Mouse (Mus musculus) regulatory T cell (primary cell): ENCODE data around the gene Gm11554.
"Not testable (repeated sequence)": the region's sequence is repeated elsewhere in the genome, so short reads cannot be mapped to it uniquely, and the experiment has no call there.

ENCODE experiments used
- in situ Hi-C: fragments of 300-600 bp; cut with MboI, MseI; formaldehyde crosslinking; loops from one replicate; pipeline ENCODE4 v1.15.1; 2025; ENCODE audit warnings: high pct_unique_total_duplicates

Gm11554 gene

DNA sequence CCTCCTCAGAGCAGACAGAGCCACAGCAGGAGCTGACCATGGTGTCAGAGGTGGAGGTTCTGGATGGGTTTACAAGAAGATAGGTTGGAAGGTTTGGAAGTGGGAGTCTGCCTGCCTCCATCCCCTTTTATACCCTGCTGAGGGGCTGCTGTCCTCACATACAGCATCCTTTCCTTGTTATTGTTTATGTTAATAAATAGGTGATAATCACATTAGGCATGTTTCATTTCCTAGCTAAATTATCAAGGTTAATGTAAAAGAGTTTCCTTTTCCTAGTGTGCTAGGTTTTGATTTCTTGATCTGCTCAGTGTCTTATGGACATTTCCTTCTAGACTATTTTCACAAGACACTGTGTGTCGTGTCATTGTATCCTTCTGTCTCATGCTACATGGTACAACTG lies at the start of gene Gm11554:
Gene Gm11554, minus strand, starts transcription at position 101 of the 400 bp plus-strand sequence.
- in situ Hi-C loops = not testable (repeated sequence)

DNA sequence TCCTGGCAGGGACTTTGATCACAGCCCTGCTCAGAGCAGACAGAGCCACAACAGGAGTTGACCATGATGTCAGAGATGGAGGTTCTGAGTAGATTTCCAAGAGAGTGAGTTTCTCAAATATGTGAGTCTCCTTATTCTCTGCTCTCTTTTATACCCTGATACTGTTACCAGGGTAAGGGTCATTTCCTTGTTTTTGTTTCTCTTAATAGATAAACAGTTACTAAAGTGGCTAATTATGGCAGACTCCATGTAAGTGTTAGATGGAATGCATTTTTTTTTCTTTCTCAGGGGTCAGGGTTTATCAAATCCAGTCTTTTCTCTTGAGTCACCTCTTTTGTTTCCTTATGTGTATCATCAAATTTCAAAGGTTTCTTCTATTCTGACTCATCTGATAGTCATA lies 47.3 kb upstream of the Gm11554 start, which contains the start of gene Krtap4-16:
Gene Krtap4-16, minus strand, starts transcription at position 101 of the 400 bp plus-strand sequence.
- in situ Hi-C loops = no loop called here

DNA sequence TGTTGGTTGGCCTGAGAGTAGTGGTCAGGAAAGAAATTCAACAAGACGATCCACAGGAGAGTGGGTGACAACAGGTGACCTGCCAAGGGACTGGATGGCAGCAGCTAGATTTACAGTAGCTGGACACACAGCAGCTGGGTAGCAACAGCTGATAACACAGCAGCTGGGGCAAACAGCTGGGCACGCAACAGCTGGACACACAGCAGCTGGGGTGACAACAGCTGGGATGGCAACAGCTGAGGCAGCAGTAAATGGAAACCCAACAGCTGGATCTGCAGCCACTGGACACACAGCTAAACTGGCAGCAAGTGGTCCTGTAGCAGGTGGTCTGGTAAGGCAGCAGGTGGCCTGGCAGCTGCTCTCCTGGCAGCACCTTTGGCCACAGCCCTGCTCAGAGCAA lies 42.5 kb upstream of the Gm11554 start:
- in situ Hi-C loops = no loop called here

DNA sequence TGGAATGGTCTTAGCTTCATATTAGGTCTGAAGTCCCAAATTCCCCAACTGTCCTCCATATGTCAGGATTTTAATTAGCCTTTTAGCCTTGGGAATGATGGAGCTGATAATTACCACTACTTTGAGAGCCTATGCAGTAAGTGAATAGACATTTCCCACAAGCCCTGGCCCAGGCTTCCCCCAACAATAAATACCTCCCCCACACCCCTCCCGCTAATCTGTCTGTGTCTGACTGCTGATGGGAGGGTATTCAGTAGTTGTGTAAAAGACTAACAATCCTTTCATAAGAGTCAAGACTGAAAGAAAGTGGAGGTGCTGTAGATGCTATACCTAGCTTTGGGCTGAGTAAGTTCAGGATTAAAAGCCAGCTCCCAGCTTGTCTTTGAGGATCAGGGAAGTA lies 37.9 kb upstream of the Gm11554 start:
- in situ Hi-C loops = no loop called here

DNA sequence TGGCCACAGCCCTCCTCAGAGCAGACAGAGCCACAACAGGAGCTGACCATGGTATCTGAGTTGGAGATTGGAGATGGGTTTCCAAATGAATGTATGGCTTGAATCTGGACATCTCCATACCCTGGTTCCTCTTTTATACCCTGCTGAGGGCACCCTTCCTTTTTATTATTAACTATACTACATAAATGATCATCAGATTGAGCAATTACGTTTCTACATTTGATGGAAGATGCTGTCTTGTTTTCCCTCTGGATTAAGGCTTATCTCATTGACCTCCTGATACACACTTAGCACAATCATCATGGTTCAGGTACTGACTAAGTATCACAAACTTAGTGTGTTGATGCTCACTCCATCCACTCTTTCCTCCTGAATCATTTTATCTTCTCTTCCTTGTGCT lies 33.7 kb upstream of the Gm11554 start, which contains the start of gene 2300003K06Rik:
Gene 2300003K06Rik, minus strand, starts transcription at position 101 of the 400 bp plus-strand sequence.
- in situ Hi-C loops = no loop called here

DNA sequence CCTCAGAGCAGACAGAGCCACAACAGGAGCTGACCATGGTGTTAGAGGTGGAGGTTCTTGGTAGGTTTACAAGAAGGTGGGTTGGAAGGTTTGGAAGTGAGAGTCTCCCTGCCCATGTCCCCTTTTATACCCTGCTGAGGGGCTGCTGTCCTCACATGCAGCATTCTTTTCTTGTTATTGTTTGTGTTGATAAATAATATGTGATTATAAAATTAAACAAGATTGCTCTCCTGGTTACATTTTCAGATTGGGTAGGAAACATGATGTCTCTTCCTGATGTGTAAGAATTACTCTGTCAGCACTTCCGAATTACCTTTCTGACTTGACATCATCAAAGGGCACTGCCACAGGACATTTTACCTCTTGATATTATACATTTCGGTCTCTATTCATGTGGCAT lies 11.3 kb upstream of the Gm11554 start, which contains the start of gene Gm11564:
Gene Gm11564, minus strand, starts transcription at position 101 of the 400 bp plus-strand sequence.
- in situ Hi-C loops = not testable (repeated sequence)

DNA sequence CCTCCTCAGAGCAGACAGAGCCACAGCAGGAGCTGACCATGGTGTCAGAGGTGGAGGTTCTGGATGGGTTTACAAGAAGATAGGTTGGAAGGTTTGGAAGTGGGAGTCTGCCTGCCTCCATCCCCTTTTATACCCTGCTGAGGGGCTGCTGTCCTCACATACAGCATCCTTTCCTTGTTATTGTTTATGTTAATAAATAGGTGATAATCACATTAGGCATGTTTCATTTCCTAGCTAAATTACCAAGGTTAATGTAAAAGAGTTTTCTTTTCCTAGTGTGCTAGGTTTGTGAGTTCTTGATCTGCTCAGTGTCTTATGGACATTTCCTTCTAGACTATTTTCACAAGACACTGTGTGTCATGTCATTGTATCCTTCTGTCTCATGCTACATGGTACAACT lies 5.5 kb upstream of the Gm11554 start, which contains the start of gene Krtap4-13:
Gene Krtap4-13, minus strand, starts transcription at position 101 of the 400 bp plus-strand sequence.
- in situ Hi-C loops = not testable (repeated sequence)

DNA sequence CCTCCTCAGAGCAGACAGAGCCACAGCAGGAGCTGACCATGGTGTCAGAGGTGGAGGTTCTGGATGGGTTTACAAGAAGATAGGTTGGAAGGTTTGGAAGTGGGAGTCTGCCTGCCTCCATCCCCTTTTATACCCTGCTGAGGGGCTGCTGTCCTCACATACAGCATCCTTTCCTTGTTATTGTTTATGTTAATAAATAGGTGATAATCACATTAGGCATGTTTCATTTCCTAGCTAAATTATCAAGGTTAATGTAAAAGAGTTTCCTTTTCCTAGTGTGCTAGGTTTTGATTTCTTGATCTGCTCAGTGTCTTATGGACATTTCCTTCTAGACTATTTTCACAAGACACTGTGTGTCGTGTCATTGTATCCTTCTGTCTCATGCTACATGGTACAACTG lies 5.4 kb downstream of the Gm11554 start, which contains the start of gene Gm11569:
Gene Gm11569, minus strand, starts transcription at position 101 of the 400 bp plus-strand sequence.
- in situ Hi-C loops = not testable (repeated sequence)

DNA sequence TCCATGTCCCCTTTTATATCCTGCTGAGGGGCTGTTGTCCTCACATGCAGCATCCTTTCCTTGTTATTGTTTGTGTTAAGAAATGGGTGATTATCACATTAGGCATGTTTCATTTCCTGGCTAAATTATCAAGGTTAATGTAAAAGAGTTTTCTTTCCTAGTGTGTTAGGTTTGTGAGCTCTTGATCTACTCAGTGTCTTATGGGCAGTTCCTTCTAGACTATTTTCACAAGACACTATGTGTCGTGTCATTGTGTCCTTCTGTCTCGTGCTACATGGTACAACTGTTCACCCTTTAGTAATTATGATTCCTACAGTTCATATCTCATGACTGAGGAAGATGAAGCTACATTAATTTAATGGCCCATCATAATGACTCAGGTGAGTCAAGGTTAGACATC lies 10.9 kb downstream of the Gm11554 start, which contains the start of gene Gm11596:
Gene Gm11596, minus strand, starts transcription at position 101 of the 400 bp plus-strand sequence.
- in situ Hi-C loops = no loop called here

DNA sequence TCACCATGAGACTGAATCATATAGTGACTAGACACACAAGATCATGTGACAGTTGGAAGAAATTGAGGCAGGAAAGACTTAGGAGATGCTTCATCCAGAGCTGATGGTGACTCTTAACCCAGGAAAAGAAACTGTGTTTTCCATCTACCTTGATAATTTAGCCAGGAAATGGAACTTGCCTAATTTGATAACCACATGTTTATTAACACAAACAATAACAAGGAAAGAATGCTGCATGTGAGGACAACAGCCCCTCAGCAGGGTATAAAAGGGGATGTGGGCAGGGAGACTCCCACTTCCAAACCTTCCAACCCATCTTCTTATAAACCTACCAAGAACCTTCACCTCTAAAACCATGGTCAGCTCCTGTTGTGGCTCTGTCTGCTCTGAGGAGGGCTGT lies 19.3 kb downstream of the Gm11554 start, which contains the start of gene Krtap4-9:
Gene Krtap4-9, plus strand, starts transcription at position 301 of the 400 bp plus-strand sequence.
- in situ Hi-C loops = not testable (repeated sequence)

DNA sequence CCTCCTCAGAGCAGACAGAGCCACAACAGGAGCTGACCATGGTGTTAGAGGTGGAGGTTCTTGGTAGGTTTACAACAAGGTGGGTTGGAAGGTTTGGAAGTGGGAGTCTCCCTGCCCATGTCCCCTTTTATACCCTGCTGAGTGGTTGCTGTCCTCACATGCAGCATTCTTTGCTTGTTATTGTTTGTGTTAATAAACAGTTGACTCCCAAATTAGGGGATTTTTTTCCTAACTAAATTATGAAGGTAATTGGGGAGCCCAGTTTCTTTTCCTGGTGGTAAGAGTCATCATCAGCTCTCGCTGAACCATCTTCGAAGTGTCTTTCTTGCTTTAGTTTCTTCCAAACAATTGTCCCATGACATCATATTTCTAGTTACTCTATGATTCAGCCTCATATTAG lies 23.6 kb downstream of the Gm11554 start, which contains the start of gene Krtap4-8:
Gene Krtap4-8, minus strand, starts transcription at position 101 of the 400 bp plus-strand sequence.
- in situ Hi-C loops = no loop called here

DNA sequence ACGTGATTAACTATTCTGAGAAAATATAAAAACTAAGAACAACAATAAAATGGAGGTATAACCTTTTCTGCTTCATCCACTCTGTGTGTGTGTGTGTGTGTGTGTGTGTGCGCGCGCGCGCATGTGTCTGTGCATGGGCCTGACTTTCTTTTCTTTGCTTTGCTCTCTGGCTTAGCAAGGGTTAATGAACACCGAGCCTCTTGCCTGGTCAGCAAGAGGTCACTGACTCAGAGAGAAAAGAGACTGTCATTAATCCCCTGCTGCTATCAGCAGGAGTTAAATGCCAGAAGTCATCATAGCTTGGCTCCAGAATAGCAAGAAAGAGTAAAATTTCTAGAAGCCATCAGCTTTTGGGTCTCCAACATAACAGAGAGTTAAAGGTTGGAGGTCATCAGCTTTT lies 25.8 kb downstream of the Gm11554 start:
- in situ Hi-C loops = no loop called here

DNA sequence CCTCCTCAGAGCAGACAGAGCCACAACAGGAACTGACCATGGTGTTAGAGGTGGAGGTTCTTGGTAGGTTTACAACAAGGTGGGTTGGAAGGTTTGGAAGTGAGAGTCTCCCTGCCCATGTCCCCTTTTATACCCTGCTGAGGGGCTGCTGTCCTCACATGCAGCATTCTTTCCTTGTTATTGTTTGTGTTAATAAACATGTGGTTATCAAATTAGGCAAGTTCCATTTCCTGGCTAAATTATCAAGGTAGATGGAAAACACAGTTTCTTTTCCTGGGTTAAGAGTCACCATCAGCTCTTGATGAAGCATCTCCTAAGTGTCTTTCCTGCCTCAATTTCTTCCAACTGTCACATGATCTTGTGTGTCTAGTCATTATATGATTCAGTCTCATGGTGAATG lies 31.4 kb downstream of the Gm11554 start, which contains the start of gene Gm11595:
Gene Gm11595, minus strand, starts transcription at position 101 of the 400 bp plus-strand sequence.
- in situ Hi-C loops = not testable (repeated sequence)

DNA sequence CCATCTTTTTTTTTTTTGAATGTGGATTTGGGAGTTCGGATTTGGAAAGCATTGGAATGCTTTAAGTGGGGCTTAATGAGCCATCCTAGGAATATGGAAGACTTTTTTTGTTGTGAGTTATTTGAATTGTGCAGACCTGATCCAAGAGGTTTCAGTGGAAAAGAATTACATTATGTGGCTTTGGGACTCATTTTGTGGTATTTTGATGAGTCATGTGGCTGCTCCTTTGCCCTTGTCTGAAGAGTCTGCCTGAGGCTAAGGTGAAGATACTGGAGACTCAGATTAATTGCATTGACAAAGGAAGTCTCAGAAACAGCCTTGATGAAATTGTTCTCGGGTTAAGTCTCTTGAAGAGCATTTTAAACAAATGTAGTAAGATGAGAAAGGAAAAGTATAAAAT lies 35.8 kb downstream of the Gm11554 start:
- in situ Hi-C loops = no loop called here

DNA sequence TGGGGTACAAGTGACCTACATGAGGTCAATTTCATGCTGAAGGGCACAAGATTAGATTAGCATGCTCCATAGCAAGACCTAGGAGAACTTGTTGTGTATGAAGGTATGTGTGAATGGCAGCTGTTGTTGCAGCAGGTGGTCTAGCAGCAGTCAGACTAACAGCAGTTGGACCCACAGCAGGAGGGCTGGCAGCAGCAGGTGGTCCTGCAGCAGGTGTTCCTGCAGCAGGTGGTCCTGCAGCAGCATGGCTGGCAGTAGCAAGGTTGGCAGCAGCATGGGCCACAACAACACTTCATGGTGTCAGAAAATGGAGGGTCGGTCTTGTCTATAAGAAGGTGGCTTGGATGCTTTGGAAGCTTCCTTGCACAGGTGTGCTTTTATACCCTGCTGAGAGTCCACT lies 45.4 kb downstream of the Gm11554 start:
- in situ Hi-C loops = no loop called here
